Mouse (Mus musculus) c-Kit-positive CD71-negative TER-119-negative erythroid progenitor cells, embryonic 14.5 days (primary cell): ENCODE data around the gene Trnp1.
"Not testable (repeated sequence)": the region's sequence is repeated elsewhere in the genome, so short reads cannot be mapped to it uniquely, and the experiment has no call there.

Experiments
- DNase-seq: peaks from one replicate; pipeline ENCODE4 v3.0.0-alpha.2; 2013; ENCODE audit warnings: low read depth

Trnp1 gene

GRCm38 (mm10) chr4:133498160-133498724 is at the start of gene Trnp1:
Gene Trnp1, minus strand, starts transcription at chr4:133498550.
- DNase-seq: peak; percentile 45

DNA sequence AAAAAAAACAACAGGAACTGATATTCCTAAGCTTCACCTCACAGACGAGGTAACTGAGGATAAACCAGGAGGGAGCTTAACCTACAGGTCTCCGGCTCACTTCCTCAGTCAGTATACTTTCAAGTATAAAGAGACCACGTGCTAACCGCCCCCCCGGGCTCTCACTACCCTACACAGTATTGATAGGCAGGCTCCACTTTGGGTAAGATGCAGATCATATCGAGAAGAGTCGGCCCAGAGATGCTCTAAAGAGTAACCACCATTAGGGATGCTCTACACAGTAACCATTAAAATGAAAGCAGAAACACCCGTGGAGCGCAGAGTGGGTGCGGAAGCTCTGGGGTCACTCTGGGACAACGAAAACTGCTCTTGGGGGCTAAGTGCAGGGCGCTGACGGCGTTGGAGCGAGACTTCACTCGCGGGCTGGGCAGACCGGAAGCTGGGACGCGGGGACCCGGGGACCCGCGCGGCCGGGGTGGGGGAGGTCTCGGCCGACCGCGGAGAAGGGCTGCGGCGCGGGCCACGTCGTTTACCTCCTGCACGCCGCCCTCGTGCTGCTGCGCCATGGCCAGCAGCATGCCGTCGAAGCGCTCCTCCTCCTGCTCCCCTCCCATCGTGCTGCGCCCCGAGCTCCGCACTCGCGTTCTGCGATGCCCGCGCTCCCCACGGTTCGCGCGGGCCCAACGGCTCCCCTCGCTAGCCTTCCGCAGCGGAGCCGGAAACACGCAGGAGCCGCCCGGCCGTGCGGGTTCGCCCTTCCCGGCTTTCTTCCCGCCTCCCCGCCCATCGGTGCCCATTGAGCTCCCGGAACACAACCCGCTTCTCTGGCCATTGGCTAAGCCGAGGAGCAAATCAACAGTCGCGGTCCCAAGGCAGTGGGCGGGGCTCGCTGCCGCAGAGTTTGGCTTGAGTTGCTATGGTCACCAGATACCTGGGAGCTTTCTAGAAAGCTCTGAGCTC is 47.2 kb upstream of the Trnp1 start, which contains the start of gene Nudc:
Nudc (minus strand) TSS at position 725 of the 960 bp plus-strand sequence.
- DNase-seq: peak; percentile 94

- no peak for DNase-seq
Observed at GRCm38 (mm10) chr4:133536652-133537051, 38.3 kb upstream of the Trnp1 start.

- DNase-seq: no peak
Observed at GRCm38 (mm10) chr4:133536081-133536480, 37.7 kb upstream of the Trnp1 start.

GRCm38 (mm10) chr4:133532777-133533176 is 34.4 kb upstream of the Trnp1 start:
- no peak for DNase-seq

DNA sequence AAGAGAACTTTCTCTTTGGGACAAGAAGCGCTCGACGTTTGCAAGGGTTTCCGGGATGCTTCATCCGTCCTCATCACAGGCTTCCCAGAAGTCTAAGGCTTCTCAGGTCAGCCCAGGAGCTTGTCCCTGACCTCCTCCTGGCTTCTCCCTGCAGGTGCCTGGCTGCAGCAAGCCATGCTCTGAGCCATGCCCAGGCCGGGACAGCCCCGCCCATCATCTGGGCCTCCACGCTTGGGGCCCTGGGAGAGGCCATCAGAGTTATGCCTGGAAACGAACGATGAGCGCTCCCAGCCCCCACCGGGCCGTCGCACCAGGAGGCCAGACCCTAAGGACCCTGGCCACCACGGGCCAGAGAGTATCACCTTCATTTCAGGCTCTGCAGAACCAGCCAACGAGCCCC is 29.4 kb upstream of the Trnp1 start:
- no peak for DNase-seq

DNA sequence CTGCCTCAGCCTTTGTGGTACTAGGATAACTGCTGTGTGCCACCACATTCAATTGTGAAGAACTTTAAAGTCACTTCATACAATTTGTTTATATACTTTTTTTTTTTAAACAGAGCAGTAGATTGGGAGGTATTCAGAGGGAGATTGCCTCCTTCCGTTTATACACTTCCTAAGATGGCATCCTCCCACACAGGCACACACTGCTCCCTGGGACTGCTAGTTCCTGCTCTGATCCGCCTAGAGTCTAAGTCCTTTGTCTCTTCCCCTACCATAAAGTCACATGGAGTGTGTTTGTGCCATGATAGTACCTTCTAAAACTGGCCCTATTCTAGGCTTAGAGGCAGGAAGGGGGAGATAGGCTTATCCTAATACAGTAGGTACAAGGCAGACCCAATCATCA is 23.2 kb upstream of the Trnp1 start:
- no peak for DNase-seq

DNA sequence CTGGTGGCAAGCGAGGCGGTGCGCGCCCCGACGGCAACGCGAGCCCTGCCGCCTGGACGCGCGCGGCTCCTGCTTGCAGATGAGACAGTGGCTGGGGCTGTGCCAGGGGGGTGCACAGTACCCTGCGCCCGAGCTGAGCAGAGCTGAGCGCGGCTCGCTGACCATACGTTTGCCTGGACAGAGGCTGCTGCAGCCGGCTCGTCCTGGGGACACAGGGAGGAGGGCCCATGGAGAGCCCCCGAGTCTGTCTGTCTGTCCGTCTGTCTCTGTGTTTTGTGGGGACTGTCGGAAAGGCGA is 21.0 kb upstream of the Trnp1 start:
- no peak for DNase-seq

DNA sequence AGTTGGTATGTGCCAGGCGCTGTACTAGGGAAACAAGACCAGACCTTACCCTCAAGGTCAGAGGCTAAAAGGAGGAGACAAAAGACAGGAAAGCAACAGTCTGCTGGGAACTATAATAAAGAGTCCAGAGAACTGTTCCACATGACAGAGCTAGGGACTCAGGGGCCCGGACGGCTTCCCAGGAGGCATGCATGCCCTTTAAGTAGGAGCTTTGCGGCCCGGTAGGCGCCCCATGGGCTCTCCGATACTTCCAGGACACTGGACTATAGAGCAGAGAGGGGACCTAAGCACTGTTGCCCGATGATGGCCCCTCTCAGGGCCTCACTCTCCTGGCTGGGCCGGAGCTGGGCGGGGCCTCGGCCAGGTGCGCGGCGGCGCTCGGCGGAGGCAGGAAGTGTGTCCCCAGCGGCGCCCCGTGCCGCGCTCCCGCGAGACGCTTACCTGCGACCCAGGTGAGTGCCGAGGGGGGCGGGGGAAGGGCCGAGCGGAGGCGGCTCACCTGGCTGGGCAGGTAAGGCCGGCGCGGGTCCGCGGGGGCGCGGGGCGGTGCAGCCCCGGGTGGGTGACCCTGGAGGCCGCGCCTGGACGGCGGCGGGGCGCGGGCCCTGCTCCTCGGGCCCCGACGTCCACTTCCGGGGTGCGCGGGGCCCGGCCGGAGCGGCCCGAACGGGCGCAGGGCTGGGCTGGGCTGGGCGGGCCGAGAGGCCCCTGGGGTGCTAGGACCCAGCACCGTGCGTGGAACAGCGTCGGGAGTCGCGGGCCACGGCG is 20.4 kb upstream of the Trnp1 start, which contains the start of gene Kdf1:
Kdf1 (plus strand) TSS at position 363 of the 768 bp plus-strand sequence.
- no peak for DNase-seq

GRCm38 (mm10) chr4:133512972-133513371 is 14.6 kb upstream of the Trnp1 start:
- peak; percentile 67 for DNase-seq

- DNase-seq: not testable (repeated sequence)
Observed at GRCm38 (mm10) chr4:133512511-133512910, 14.2 kb upstream of the Trnp1 start.

DNA sequence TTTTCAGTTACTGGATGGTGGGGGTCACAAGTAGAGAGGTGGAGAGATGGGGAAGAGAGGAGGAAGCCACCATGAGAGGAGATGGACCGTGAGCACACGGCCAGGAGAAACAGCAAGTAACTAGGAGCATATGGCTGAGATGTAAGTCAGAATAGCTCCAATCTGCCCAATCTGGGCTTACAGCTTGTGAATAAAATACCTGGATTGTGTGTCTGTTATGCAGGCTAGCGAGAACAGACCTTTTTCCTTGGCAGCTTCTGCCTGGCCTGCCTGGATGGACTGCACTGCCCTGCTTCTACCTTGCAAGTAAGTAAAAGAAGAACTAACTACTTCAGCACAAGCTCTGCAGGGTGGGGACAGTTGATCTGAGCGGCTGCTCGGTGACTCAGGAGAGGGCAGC is 12.7 kb upstream of the Trnp1 start:
- no peak for DNase-seq

DNA sequence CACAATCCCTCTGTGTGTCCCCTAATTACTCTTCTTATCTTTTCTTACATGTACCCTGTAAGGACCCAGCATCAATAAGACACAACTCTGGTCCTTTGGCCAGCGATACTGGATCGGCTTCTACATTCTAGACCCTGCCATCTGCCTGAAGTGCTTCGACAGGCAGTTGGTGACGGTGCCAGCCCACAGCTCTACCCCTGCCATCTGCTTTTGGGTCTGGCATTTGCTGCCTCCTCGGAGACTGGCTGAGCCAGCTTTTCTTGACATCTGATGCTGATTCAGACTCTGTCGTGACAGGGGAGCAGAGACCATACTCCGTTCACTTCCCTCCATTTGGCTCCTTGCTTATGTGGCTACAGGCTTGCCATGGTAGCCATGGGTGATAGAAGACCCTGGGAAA is 10.6 kb upstream of the Trnp1 start:
- no peak for DNase-seq

GRCm38 (mm10) chr4:133506573-133506972 is 8.2 kb upstream of the Trnp1 start:
- no peak for DNase-seq

GRCm38 (mm10) chr4:133504755-133505485 is 6.6 kb upstream of the Trnp1 start:
- DNase-seq: no peak

DNA sequence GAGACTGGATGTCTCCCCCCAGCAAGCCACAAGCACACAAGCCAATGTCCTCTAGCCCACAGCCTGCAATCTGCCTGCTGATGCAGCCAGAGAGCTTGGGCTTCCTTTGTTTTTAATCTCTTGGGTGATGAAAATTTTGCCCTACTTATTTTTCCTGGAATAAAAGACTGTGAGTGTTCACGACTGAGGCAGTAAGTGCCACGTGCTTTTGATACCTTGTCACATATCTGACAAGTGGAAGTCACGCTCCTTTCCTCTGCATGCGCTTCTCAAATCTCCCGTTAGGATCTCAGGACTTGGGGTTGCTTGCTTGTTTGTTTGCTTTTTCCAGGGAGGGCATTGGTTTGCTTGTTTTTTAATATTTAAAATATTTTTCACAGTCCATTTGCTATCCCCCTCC is 6.0 kb upstream of the Trnp1 start:
- no peak for DNase-seq

DNA sequence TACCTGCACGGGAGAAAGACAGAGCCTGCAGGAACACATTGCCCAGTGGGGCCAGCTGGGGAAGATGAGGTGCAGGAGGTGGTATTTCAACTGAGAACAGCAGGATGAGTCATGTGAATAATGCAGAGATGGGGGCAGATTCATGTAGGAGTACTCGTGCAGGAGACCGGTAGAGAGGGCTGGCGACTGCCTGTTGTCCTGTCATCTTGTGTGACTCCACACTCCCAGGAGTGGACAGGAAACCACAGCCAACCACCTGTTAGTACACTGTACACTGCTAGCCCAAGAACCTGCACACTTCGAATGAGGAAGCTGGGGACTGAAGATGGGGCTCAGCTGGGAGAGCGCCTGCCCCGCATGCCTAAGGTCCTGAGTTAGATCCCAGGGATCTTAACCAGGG is 3.2 kb upstream of the Trnp1 start:
- DNase-seq: peak; percentile 30

- no peak for DNase-seq
Observed at GRCm38 (mm10) chr4:133497461-133498159, 740 bp downstream of the Trnp1 start.

- DNase-seq: no peak
Observed at GRCm38 (mm10) chr4:133496738-133497445, 1.5 kb downstream of the Trnp1 start.

GRCm38 (mm10) chr4:133495711-133496110 is 2.6 kb downstream of the Trnp1 start:
- no peak for DNase-seq

GRCm38 (mm10) chr4:133494867-133495266 is 3.5 kb downstream of the Trnp1 start:
- no peak for DNase-seq
